Mouse (Mus musculus) ovary, postnatal 14 days (tissue): ENCODE results near the gene Rrm1.
"Not testable (repeated sequence)": the region's sequence is repeated elsewhere in the genome, so short reads cannot be mapped to it uniquely, and the experiment has no call there.

Source experiments
- DNase-seq: peaks from one replicate; pipeline ENCODE4 v3.0.0; 2022; ENCODE audit warnings: low spot score

Rrm1 gene

DNA sequence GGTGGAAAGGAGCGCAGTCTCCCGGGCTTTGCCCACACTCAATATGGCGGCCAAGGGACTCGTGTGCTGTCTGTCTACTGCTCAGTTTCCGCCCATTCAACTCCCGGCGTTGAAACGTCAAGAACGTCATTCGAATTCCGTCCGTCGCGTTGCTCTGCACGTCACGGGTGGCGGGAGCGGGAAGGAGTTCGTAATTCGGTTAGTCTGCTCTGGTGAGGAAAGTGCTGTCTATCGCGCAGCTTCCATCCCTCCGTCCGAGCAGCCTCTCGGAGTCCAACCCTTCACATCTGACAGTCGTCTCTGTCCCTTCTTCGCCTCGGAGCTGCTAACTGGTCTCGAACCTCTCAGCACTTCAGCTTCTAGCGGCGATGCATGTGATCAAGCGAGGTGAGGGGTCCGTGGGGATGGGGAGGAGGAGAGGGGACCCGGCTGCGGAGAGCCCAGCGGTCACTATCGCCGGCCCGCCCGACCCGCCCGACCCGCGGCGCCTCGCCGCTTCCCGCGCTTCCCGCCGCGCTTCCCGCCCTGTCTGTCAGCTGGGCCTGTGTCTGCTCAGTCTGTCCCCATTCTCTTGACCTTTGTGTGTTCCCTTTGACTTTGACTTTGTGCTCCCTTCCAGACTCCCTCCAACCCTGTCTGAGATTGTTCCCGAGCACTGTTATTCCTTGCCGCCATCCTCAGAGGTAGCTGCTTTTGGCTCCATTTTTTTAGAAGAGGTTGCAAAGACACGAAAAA, at the start of gene Rrm1:
Gene Rrm1, plus strand, starts transcription at position 39 of the 735 bp plus-strand sequence.
- DNase-seq: peak; percentile 93

DNA sequence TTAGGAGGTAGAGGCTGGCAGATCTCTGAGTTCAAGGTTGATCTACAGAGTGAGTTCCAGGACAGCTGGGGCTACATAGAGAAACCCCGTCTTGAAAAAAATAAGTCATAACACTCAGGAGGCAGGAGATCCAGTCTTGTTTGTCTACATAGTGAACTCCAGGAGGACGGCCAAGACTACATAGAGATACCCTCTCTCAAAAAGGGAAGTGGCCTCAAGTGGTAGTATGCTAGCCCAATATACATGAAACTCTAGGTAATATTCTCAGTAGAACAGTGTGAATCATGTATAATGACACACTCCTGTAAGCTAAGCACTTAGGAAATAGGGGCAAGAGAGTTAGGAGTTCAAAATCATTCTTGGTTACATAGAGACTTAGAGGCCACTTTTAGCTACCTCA, 47.6 kb upstream of the Rrm1 start:
- DNase-seq: no peak

DNA sequence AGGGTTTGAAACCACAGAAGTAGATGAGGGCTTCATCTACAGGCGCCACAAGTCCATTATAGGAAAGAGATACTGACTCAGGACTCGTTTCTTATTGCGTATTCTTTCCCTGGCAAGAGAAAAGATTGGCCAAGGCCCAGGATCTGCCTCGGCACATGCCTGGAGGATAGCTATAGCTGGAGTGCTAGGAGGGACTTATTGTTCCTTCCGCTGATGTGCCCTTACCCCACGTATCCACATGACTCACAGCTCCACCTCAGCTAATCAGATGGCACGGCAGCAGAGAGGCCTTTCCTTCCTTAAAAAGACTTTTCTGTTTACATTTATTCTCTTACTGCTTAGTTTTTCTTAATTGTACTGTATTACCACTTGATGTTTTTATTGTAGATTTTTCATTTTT, 45.6 kb upstream of the Rrm1 start:
- no peak for DNase-seq

DNA sequence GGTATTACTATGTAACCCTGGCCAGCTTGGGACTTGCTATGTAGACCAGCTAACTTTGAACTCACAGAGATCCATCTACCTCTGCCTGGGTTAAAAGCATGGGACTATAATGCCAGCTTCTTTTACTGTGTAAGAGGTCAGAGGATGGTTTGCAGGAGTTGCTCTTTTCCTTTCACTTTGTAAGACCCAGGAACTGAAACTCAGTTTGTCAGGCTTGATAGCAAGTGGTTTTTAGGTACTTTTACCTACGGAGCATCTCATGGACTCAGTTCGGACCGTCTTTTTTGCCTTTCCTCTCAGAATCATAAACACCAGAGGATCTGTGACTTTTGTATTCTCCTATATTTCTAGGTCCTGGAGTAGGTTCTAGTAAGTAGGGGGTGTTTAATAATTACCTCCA, 45.2 kb upstream of the Rrm1 start:
- DNase-seq: no peak

DNA sequence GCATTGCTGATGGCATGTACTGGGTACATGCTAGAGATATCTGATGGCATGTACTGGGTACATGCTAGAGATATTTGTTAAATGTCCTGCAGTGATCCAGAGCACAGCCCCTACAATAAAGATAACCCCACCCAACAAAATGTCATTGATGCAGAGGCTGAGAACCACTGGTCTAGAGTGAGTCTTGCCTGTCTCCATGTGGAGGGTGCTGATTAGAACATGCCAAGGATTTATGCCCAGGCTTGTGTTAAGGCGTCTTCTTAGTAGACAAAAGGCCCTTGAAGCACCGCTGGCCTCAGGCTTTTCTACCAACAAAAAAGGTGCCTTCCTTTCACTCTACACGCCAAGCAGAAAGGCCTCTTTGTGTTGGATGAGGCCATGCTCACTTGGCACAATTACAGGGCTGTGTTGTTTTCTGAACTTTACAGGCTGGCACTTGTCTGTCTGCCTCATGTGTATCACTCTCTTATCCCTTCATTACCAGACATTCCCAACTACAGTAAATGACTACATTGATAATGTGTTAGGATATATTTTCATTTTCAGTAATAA, 42.2 kb upstream of the Rrm1 start:
- DNase-seq: no peak

- no peak for DNase-seq
Measured at GRCm38 (mm10) chr7:102404118-102404517, 37.4 kb upstream of the Rrm1 start.

GRCm38 (mm10) chr7:102407440-102407839, 34.1 kb upstream of the Rrm1 start:
- no peak for DNase-seq

GRCm38 (mm10) chr7:102415272-102415671, 26.2 kb upstream of the Rrm1 start:
- DNase-seq: not testable (repeated sequence)

- no peak for DNase-seq
Measured at GRCm38 (mm10) chr7:102415841-102416240, 25.7 kb upstream of the Rrm1 start.

DNA sequence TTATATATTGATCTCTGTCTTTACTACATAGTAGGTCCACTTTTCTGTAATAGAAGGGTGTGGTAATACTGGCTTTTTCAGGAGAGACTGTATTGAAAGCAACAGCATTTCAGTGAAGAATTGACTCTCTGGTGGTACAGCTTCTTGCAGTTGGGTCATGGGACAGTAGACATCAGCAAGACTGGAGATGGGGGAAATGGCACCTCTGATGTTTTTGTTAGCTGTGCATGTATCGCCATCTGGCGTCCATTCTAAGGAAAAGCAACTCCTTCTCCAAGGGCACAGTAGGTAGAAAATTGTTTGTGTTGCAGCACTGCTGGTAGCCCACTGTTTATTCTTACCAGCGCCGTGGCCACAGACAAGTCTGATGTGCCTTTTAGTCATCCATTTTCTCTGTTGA, 24.1 kb upstream of the Rrm1 start:
- peak; percentile 18 for DNase-seq

DNA sequence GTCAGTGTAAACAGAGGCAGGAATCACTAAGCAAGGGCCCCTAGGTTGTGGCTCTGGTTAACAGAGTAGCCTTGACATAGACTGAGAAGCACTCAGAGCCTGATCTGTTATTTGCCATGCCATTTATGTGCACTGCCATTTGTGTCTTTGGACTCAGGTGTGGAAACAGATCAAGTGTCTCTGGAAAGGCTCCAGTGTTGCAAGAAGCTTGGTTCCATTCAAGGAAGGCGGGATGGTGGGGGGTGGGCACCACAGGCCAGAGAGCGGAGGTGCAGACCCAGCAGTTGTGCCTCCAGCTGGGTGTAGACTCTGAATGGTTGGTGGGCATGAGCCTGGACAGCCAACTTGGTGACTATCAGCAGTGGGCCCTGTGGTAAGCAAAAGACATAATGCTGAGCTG, 19.5 kb upstream of the Rrm1 start:
- DNase-seq: no peak

GRCm38 (mm10) chr7:102425933-102426685, 15.4 kb upstream of the Rrm1 start:
- no peak for DNase-seq

GRCm38 (mm10) chr7:102434344-102434743, 7.2 kb upstream of the Rrm1 start:
- no peak for DNase-seq

DNA sequence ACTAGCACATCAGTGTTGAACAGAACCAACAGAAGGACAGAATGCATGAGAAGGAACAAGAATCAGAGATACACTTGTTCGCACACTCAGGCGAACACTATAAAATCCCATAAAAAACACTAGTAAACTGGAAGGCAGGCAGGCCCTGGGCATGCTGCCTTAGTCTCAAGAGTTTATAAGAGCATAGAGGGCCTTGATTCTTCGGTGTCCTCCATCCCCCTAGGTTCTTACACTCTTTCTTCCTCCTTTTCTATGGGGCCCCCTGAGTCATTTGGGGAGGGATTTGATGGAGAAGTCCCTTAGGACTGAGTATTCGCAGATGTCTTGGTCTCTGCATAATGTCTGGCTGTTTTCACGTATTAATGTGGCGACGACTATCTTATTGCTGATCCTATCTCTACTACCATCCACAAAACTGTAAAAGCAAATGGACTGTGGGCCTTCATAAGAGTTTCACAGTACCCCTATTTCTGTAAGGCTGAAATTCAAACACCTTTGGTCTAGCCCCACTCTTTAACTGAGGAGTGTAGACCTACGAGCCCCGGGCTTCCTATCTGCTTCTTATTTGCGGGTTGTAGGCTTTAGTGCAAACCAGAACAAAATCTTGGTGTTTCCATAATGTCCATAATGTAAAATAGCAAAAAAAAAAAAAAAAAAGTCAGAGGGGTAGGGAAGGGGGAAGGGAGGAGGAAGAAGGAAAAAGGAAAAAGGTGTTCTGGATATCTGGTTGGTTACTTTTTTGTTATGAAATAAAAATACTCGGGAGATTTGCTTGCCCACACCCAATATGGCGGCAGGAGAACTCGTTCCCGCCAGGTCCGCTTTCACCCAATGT, 456 bp upstream of the Rrm1 start:
- no peak for DNase-seq

- no peak for DNase-seq
Measured at GRCm38 (mm10) chr7:102442432-102442831, 937 bp downstream of the Rrm1 start.

DNA sequence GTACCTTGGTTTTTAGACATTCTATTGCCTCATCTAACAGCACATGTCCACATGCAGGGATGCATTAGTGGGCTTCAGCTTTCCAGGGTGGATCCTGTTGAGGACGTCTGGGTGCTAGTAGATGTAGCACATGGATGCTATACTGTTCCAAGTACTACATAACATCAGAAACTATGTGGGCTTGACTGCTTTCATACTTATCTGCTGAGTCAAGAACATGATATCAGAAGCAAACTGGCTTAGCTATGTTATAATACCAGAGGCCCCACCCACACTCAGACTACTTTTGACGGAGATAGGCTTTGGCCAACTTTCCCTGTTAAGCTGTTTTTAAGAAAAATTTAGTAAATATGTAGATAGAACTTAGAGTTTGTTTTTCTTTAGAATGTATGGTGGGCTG, 2.8 kb downstream of the Rrm1 start:
- DNase-seq: no peak

- no peak for DNase-seq
Measured at GRCm38 (mm10) chr7:102446438-102446837, 4.9 kb downstream of the Rrm1 start.

GRCm38 (mm10) chr7:102458618-102459380, 17.3 kb downstream of the Rrm1 start:
- no peak for DNase-seq

DNA sequence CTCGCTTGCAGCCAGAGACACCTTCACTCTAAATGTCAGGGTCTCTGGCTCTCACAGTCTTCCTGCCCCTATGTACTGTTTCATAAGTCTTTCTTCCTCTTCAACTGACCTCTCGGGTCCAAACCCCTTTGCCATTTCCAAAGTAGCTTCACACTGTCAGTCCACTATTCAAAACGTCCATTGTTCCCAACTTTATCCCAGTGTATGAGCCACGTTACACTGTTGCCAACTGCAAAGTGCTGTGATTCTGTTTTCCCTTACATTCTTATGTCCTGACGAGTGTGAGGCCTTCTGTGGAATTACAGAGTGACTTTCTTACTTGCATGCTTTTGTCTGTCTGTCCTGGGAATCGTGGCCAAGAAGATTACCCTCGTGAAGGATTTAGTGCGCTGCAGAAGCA, 26.1 kb downstream of the Rrm1 start:
- DNase-seq: no peak

- DNase-seq: no peak
Measured at GRCm38 (mm10) chr7:102472675-102473074, 31.2 kb downstream of the Rrm1 start.

- DNase-seq: no peak
Measured at GRCm38 (mm10) chr7:102476601-102477000, 35.1 kb downstream of the Rrm1 start.

DNA sequence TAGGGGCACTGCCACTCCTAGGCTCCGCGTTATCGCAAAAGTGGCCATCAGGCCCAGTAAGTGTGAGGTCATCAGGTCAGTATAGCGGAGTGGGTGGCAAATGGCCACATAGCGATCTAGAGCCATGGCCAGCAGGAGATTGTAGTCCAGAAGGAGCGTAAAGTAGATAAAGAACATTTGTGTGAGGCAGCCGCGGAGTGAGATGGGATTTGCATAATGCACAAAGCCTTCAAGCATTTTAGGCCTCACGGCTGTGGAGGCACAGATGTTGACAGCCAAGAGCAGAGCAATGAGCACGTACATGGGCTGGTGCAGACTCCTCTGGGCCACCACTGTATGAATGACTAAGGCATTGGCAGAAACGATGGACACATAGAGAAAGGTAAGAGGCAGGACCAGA, 35.9 kb downstream of the Rrm1 start:
- DNase-seq: no peak
